Comparison of ENCODE assay signal across 9 mouse cellular contexts in the genomic region with DNA sequence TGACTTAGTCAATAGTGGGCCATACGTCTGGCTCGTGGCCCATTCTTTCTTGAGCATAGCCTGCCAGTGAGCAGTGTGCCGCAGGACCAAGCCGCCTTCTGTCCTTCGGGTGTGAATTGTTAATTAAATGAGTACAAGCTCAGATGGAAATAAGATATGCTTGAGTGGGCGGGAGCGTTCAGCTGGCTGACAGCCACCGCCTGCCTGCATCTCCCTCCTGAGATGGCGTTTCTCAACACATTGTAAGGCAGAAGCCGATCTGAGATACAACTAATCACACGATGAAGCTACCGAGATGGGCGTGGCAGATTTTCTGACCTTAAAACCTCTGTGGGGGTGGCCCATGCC. TPM values are rescaled to one million over a fixed set of nuclear protein-coding genes. Genes with fewer than 3 reads are reported as not detected.
DNase-seq lines count a peak whose midpoint lies in the region; ATAC-seq lines count a peak whose summit lies in the region.
"Had no signal": no experiment of that assay in that cellular context is flagged by ENCODE, and none has a peak within 500 bp of the region (broad histone marks: within the 10 kb centered on the region; RNA-seq: fewer than 3 reads in every experiment).

No protein-coding gene starts in this region.

- intact Hi-C loops in heart, postnatal 14 days (cut with DNase I), result no loop called here

- H3K27ac ChIP-seq in hindbrain, embryonic 12.5 days, result no peak overlapping the region
- H3K27ac ChIP-seq: stomach, embryonic 15.5 days had no signal

- no peaks in the 10 kb centered on the region for H3K36me3 ChIP-seq in hindbrain, embryonic 12.5 days
- H3K36me3 ChIP-seq: stomach, embryonic 15.5 days had no signal

- no peak overlapping the region for H3K9ac ChIP-seq in hindbrain, embryonic 12.5 days
- H3K9ac ChIP-seq: stomach, embryonic 15.5 days had no signal

- peaks cover 4% of the 10 kb centered on the region for H3K4me1 ChIP-seq in hindbrain, embryonic 12.5 days
- H3K4me1 ChIP-seq: stomach, embryonic 15.5 days had no signal

- DNase-seq in spleen, postnatal 36 days (ENCODE audit: low spot score in 2 of 2), result peak; percentile 59 to 63
- DNase-seq in spleen, postnatal 4 days (ENCODE audit: low spot score in 2 of 2), result no peak
- peak; percentile 31 to 55 for DNase-seq in layer of hippocampus, postnatal 10 days (ENCODE audit: low spot score in 2 of 2)
- peak; percentile 71 for DNase-seq in retina, postnatal 1 day
- no peak for DNase-seq in embryo, embryonic 9.5 days (ENCODE audit: extremely low spot score)
- no peak for DNase-seq in heart, postnatal 14 days
- no peak for DNase-seq in adrenal gland, postnatal 14 days

- H3K4me2 ChIP-seq in hindbrain, embryonic 12.5 days (replicated peaks), result no peak overlapping the region
- H3K4me2 ChIP-seq: stomach, embryonic 15.5 days had no signal

- no peak overlapping the region for H3K4me3 ChIP-seq in hindbrain, embryonic 12.5 days
- H3K4me3 ChIP-seq: stomach, embryonic 15.5 days had no signal

- H3K27me3 ChIP-seq in hindbrain, embryonic 12.5 days, result 0 out of 2 replicates have a peak, but pooled peaks cover 3% of the 10 kb centered on the region
- H3K27me3 ChIP-seq: stomach, embryonic 15.5 days had no signal

- no peaks in the 10 kb centered on the region for H3K9me3 ChIP-seq in hindbrain, embryonic 12.5 days (replicated peaks)
- H3K9me3 ChIP-seq: stomach, embryonic 15.5 days had no signal

- peak; percentile 83 for ATAC-seq in hindbrain, embryonic 12.5 days (ENCODE audit: low FRiP score)

- WGBS in hindbrain, embryonic 12.5 days, result 52% methylated on average over 13 of the region's 13 CpGs

RNA-seq across cellular contexts. Expression of a gene that starts 17.8 kb away (rescaled TPM):
- 6.0 and 7.8 TPM in 2 replicates for polyA plus RNA-seq in hindbrain, embryonic 12.5 days (2016; fragmentation: Nextera tagmentation; extraction: Ambion mirVana)
- 1 to 10 TPM; 5.8 to 6.4 TPM for total RNA-seq in layer of hippocampus, postnatal 10 days (2021)
- 1 to 10 TPM; 5.1 to 5.3 TPM for total RNA-seq in heart, postnatal 14 days (2021)
- total RNA-seq in adrenal gland, postnatal 14 days (2021), result 23.7 and 28.6 TPM in 2 replicates

Comparison
In these comparisons a context has a peak if more than half of its experiments do, and no peak if none do; other contexts are left out.
1. DNase-seq: peak in spleen, postnatal 36 days (2 of 2), layer of hippocampus, postnatal 10 days (2 of 2) and retina, postnatal 1 day (single experiment); none in spleen, postnatal 4 days (0 of 2), embryo, embryonic 9.5 days (single experiment), heart, postnatal 14 days (0 of 2) and adrenal gland, postnatal 14 days (single experiment).